Mouse (Mus musculus) testis, adult 2 months (tissue): Measurements from ENCODE around the gene Kpna7.

Source experiments
- CTCF ChIP-seq: fragments of 200-500 bp; IDR thresholded peaks from 2 replicates; pipeline ENCODE4 v1.5.1; 2012; ENCODE audit warnings: low read depth, mild to moderate bottlenecking, inconsistent platforms, low read length, moderate library complexity; ENCODE audit not compliant: control insufficient read depth, insufficient read depth, insufficient replicate concordance
- POLR2A ChIP-seq: fragments of 200-500 bp; IDR thresholded peaks from 2 replicates; pipeline ENCODE4 v1.6.1; 2012; ENCODE audit warnings: low read depth, mild to moderate bottlenecking, inconsistent platforms, low read length, moderate library complexity; ENCODE audit not compliant: control insufficient read depth

DNA sequence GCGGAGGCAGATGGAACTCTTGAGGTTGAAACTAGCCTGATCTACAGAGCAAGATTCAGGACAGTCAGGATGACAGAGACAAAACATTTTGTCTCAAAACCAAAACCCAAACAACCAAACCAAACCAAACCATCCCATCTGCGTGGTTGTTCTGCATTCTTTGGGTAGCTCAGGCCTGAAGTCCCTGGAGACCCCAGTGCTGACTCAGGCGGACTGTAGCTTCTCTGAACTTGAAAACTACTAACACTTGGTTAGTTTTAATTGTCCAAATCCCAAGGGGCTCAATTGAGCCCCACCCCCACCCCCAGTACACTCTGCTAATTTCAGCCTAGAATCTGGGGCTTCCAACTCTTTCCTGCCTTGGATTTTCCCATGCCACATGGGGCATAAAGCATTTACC lies 80.5 kb downstream of the Kpna7 start:
- no peak for TF ChIP-seq CTCF
- no peak for TF ChIP-seq POLR2A
